Mouse (Mus musculus) layer of hippocampus, adult 8-10 months (tissue): ENCODE results near the gene Src. TPM values are rescaled to one million over a fixed set of nuclear protein-coding genes. Genes with fewer than 3 reads are reported as not detected.

Experiments used
- DNase-seq, 2 experiments: peaks; one replicate each; pipeline ENCODE4 v3.0.0; 2022; ENCODE audit warnings: low spot score in 2 of 2
- total RNA-seq, 4 experiments: library from RNA; stranded (reverse); gene quantifications; 2 replicates each; pipeline ENCODE4 v1.2.4; 2022

The Src gene
- total RNA-seq, 4 experiments from 2014 or later = 124 to 150 (median 133) TPM

DNA sequence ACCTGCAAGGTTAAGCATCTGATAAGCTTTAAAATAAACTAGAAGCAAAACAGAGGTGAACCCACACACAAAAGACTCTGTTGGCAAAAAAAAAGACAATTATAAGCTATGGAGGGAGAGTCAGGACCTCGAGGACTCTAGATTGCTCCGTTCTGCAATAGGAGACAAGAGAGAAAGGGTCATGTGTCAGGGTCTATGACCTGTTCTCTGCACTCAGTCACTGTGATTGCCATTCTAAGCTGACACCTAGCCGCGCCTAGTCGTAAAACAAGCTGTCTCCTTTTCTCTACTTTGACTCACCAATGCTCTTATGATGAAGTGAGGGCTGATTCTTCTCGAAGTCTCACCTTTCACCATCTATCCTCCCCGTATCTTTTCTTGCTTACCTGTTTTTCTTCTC is 5.7 kb upstream of the Src start:
- DNase-seq = no peak

DNA sequence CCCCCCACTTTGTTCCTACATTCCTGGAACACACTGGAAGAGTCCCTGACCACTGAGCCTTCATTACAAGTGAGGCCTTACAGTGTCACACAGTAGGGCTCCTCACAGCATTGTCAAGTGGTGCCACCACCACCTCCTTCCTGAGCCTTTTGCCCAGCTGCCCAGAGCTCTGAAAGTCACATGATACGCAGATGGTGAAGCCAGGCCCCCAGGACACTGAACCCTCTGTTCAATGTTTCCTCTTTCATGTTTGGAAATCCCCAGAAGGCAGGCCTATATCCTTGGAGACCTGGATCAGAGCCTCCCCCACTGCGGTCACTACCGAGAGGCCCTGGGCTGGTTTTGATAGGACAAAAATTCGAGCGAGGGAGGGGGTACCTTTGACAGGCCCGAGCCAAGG is 1.0 kb upstream of the Src start:
- no peak for DNase-seq

DNA sequence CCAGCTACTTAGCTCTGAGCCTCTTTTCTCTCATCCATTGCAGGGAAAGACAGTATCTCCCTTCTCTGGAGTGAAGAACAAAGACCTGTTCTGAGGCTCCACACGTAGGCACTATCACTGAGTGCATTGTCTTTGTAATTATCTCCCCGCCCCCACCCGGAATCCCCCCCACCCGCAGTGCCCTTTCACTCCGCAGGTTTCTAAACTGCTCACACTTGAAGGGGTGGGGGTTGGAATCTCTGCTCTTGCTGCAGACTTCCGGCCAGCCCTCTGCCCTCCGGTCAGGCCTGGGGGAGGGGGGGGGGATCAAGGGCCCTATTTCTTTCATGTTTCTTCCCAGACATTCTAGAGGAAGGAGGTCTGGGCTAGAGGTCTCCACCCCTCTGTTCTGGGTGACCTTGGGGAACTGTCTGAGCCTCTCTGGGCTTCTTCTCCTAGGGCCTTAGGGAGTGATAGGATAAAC is 396 bp downstream of the Src start:
- DNase-seq = no peak

DNA sequence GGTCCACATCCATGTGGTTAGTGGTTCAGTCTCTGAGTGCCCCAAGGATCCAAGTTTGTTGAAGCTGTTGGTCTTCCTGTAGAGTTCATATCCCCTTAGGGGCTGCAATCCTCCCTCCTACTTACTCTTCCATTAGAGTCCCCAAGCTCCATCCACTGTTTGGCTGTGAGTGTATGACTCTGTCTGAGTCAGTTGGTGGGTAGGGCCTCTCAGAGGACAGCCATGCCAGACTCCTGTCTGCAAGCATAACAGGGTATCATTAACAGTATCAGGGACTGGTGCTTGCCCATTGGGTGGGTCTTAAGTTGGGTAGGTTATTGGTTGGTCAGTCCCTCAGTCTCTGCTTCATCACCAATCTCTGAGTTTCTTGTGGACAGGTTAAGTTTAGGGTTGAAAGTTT is 1.3 kb downstream of the Src start:
- no peak for DNase-seq

DNA sequence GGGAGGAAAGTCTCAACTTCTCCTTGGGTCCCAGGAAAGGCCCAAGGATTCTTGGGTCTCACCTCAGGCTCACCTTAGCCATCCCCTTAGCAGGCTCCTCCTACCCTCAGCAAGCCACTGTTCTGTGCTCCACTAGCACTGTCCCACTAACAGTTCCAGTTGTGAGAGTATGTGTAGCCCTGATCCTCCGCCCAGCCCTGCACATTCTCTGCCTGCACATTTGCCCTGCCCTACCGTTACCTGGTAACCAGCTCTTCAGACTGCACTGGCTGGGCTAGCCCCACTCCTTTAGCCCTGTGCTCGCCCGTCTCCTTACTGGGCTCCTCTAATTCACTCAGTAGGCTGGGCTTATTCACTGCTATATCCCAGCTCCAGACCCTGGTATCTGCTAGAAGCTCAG is 2.2 kb downstream of the Src start:
- no peak for DNase-seq

DNA sequence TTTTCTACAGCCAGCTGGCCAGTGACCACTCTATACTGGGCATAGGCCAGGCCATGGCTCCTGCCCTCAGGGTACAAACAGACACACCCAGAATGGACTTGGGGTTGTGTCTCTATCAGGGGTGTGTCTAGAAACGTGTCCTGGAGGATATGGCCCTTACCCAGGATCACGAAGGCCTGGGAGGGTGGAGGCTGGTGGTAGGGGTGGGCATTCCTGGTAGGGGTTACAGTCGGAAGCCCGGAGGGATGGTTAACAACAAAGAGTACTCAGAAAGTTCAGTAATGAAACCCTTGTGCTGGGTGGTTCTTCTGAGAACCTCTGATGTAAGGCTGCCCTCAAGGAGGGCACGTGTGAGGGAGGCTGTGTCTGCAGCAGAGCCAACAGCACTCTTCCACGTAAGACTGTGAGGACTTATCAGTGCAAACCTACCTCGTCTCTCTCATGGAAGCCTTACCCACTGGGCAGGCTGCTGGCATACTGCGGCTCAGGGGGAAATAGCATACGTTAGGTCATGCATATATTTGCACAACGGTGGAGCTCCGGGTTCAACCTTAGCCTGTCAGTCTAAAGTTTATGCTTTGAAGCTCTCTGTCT is 3.9 kb downstream of the Src start:
- no peak for DNase-seq

DNA sequence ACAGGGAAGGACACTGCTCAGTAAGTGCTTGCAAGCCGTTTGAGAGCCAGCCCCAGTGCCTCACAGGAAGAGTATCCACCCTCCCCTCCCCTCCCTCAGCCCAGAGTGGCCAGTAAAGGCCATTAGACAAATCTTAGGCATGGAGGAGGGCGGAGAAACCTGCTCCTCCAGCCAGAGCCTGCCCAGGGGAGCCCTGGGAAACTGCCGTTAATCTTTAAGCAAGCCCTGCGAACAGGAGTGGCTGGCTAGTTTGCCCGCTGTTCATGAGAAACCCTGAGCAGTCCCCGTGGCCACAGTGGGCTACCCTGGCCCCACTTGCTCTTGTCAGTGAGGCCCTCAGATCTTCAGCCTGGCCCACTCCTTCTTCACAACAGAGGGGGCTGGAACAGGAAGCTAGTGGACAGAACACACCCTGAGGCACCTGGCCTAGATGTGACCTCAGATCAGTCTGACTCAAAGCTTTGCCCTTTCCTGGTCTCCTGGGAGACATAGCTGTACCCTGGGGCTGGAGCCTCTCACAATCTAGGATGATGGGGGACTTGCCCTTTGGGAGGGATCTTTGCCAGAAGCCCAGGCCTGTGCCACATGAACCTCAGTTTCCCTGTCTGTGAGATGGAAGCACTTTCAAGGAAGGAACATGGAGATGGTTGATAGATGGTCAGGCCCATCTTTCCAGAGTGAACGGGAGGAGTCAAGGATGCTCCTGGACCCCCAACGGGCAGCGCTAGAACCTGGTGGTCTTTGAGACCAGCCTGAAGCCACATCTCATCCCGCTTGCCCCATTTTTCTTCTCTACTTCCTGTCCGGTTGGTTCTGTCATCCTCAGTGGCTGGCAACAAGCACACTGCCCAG is 4.8 kb downstream of the Src start:
- DNase-seq = peak in 1 of 2 experiments; percentile 11

DNA sequence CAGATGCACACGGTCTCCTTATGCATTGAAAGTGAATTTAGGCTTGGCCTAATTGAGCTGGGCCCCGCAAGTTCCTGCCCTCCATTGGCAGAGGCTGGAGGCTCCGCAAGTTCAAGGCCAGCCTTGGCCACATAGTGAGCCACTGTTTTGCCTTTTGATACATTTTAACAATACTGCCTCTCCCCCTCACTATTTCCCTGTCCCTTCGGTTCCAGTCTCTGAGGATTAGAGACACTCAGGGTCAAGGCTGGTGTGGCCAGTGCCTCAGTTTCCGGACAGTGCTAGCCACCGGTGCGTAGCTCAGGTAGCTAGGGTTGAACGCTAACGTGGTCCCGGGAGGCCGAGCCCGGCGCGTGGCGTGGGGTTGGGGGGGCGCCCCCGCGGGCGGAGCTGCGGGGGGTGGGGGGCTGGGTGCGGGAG is 5.5 kb downstream of the Src start:
- DNase-seq = no peak

DNA sequence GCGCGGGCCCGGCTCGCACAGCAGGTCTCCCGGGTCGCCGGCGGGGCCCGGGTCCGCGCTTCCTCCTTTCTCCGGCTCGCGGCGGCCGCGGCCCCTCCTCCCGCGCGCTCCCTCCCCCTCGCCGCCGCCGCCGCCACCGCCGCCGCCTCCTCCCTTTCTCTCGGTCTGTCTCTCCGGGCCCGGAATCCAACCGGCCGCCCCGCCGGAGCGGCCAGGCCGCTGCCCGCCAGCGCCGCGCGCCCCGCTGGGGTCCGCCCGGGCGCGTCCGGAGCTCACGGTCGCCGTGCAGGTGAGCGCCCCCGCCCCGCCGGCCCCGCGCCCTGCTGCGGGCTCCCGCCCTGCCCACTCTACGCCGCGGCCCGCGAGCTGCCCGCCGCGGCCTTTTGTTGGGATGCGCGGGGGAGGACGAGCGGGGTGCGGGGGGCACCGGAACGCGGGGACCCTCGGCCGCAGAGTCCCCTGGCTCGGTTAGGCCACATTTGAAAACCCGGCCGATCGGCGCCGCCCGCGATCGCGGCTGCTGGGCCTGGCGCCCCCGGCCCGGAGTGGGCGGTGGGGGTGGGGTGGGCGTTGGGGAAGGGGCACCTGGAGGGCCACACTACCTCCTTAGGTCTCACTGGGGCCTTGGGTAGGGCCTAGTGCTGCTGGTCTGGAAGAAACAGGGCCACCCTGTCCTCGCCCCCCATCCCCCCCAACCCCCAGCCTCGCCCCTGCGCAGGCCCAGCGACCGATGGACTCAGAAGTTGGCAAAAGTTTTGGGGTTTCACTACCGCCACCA is 6.1 kb downstream of the Src start:
- no peak for DNase-seq

DNA sequence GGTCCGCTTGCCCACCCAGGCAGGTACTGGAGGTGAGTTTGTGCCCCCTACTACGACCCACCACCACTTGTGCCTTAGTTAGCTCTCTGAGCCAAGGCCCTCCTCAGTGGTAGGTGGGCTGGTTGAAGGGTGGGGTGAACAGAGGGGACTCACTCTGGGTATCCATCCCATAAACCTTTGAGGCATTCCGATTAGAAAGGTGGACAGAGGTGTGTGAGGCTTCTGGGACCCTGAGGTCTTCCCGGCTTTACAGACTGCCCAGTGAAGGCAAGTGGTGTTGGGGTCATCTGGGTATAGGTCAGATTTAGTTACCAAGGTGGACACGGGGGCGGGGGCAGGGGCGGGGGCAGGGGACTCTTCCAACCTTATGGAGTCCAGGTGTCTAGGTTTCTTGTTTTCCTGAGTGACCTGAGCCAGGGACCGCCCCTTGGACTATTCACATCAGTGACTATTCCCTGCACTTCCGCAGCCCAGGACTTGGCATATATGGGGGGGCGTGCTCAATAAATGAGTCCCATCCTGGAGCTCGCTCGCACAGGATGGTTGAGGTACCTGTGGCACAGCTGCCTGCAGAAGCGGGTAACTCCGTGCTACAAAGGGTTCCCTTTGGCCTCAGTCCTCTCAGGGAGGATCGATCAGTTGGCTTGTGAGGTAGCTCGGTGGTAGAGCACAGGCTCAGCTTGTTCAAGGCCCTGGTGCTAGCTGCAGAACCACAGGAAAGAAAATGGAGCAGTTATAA is 6.8 kb downstream of the Src start:
- DNase-seq = peak in 1 of 2 experiments; percentile 19

DNA sequence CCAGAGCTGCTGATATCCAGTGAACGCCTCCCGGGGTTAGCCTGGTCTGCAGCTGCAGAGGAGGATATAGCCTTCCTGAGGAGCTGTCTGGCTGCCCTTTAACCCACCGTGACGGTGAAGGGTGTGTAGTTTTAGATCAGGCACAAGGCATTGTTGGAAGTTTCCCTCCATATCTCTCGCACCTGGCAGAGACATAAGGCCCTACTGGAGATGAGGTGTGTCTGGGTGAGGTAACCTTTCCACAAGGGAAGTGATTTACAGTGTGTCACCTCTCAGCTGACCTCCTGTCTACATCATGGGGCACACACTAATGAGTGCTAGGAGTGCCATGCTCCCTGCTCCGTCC is 7.4 kb downstream of the Src start:
- no peak for DNase-seq

DNA sequence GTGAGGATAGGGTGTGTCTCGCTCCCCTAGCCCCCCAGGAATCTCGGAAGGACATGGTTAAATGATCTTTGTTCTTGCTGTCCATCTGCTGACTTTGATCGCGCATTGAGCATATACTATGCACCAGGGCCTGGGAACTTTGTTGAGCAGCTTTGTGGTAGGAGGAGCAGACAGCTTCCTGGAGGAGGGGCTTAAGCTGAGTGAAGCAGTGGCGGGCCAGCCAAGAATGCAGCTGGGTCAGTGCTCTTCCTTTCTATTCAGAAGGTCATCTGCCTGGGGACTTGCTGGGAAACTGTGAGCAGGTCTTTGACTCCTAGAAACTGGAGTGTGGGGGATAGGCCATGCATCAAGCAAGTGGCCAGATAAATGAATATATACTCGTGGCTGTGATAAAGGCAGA is 7.9 kb downstream of the Src start:
- DNase-seq = peak in 1 of 2 experiments; percentile 21

DNA sequence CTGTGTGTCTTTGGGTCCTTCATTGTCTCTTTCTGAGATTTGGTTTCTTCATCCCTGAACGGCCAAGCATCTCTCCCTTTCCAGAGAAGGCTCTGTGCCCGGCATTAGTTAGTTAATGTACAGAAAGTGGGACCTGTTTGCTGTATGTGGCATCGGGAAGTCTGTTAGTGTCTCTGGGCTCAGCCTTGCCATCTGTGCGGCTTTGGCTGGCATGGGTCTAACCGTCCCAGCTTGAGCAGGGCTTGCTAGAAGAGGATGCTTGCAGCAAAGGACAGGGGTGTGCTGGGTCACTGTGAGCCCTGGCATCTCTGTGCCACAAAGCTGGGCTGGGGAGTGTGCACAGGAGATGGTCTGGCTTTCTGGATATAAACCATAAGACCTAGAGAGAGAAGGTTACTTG is 8.9 kb downstream of the Src start:
- peak in 1 of 2 experiments; percentile 24 for DNase-seq

DNA sequence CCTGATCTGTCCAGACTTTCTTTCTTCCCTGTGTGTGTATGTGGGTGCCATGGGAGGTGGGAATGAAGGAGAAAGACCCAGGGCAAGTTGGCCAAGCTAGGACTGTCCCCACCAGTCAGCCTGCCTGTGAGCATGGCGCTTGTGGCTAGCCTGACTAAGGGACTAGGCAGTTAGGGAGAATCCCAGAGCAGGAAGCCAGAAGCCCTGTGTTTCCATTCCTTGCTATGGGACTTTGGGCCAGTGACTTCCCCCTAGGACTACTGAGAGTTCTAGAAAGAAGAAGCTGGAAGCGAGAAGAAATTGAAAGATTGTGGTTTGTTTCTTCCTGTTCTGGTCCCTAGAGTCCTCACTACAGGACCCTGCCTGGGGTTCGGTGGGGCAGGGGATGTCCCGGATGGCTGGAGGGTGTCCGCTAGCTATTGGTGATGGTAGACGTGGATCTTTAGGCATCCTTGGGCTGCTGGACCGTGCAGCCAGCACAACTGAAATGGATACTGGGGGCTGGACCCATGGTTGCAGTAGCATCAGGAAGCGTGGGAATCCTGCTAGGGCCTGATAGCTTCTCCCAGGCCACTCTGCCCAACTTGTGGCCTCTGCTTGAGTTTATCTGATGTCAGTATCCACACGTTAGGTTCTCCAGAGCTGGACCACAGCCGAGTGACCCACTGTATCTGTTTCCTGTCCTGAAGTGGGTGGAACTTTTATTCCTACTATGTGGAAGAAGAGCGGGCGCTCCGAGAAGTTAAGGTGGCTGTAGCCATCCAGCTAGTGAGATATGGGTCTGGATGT is 10.3 kb downstream of the Src start:
- DNase-seq = peak in 1 of 2 experiments; percentile 5

DNA sequence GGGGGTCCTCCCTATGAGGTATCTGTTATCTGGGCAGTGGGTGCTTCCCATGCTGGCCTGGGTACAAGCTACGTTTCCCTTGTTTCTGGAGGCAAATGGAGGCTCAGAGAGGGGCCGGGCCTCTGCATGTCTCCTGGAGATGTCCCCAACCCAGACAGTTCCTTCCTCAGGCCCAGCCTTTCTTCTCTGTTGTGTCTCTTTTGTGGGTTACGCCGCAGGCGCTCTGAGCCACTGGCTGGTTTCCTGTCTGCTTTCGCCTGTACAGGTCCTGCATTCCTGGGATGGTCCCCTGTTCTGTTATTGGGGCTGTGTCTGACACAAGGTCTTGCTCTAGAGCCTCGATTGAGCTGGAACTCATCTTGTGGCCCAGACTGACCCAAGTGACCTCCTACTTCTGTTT is 11.5 kb downstream of the Src start:
- DNase-seq = peak in 1 of 2 experiments; percentile 7

DNA sequence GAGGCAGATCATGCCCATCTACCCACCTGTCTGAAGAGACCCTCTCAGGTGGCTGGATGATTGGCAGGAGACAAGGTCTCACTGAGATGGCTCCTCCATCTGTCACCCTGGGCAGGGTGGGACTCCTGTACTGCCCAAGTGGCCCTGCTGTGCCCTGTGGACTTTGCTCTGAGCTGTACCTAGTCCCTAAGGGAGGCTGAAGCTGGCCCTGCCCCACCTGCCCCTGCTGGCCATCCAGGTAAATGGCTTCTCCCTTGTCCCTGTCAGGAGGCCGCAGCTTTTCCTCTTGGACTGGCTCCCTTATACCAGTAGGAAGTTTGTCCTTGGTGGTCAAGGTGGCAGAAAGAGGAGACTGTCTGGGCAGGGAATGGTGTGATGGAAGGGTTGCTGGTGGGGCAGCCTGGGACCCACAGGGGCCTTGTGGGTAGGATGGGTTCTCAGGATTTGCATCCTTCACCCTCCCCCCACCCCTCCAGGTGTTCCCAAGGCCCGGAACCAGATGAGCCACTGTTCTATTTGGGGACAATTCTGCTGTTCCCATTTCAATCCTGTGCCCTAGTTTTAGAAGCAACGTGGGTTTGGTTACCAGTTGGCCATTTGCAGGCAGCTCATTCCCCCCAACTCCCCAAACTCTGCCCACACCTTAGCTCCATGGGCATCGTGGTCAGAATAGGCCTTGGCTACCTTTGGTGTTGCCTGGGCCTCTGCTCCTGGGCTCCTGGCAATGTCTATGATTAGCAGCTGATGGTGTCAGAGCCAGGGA is 12.6 kb downstream of the Src start:
- peak in 1 of 2 experiments; percentile 11 for DNase-seq

DNA sequence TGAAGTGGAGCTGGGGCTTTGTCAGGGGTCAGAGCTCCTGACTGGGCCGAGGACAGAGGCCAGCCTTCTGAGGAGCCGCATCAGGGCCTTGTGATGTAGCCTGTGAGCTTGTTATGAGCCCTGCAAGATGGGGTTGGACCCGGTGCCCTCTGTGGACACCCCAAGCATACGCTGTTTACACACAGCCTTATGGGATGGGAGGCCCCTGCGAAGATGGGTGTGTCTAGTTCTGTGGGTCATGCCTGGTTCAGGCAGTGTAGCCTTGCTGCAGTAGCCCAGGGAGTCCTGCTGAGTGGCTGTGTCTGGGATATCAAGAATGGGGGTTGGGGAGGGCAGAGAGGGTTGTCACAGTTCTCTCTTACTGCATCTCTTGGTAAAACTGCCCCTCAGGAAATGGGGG is 13.7 kb downstream of the Src start:
- DNase-seq = no peak

DNA sequence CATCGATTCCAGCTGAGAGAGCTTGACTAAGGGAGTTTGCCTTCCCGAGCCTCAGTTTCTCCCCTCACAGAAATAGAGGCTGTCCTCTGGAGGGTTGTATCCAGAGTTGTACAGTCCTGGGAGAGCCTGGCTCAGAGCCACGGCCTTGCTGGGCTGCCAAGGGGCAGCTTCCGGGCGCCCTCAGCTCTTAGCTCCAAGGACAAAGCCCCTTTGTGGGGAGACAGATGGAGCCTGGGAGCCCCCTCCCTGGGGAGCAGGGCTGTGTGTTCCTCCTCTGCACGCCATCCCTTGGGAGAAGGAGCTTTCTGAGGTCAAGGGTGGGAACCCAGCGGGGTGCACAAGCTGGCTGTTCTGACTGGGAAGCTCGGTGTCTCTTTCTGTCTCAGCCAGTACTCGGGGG is 14.2 kb downstream of the Src start:
- DNase-seq = peak; percentile 66 to 68

DNA sequence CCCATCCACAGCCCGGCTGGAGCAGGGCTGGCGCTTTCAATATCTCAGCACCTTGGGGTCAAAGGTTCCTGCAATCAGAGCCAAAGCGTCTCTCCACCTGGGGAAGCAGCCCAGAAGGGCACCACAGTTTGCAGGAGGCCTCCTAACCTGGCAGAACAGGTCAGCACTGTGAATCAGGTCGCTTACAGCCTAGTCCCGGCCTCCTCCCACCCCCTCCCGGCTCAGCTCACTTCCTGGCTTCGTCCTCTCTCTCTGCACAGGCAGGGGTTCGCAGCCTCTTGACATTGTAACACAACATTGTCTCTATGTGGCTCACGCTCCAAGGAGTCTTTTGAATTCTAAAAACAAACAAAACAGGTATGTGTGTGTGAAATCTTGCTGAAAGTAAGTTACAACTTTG is 15.8 kb downstream of the Src start:
- DNase-seq = no peak

DNA sequence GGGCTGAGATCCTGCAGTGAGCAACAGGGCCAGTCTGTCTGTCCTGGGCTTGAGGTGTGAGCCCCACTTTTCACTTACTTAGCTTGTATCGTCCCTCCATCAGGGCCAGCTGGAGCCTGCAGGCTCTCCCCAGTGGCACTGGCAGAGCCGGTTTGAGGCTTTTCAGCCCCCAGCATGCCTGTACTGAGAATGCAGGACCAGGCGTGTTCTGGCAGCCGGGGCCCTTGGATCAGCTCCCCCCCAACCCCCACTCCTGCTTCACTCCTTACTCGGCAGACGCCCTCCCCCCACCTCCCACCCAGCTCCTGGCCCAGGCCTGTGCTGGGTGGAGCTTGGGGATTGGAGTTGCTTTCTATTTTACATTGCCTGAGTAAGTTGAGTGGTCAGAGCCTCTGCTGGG is 16.3 kb downstream of the Src start:
- peak; percentile 69 to 72 for DNase-seq
